Mouse (Mus musculus) gastrocnemius, postnatal 25 days (tissue): ENCODE measurements around the gene Prm2. TPM values are rescaled to one million over a fixed set of nuclear protein-coding genes. Genes with fewer than 3 reads are reported as not detected.
"Not testable (repeated sequence)": the region's sequence is repeated elsewhere in the genome, so short reads cannot be mapped to it uniquely, and the experiment has no call there.

ENCODE experiments used
- DNase-seq: peaks from one replicate; pipeline ENCODE4 v3.0.0; 2022
- total RNA-seq, 2 experiments: library from RNA; stranded (reverse); gene quantifications; 1 replicate in 1 of 2; 2 replicates in 1 of 2; pipeline ENCODE4 v1.2.3; 2021

Prm2 gene
- total RNA-seq, 2 experiments from 2014 or later = not detected

DNA sequence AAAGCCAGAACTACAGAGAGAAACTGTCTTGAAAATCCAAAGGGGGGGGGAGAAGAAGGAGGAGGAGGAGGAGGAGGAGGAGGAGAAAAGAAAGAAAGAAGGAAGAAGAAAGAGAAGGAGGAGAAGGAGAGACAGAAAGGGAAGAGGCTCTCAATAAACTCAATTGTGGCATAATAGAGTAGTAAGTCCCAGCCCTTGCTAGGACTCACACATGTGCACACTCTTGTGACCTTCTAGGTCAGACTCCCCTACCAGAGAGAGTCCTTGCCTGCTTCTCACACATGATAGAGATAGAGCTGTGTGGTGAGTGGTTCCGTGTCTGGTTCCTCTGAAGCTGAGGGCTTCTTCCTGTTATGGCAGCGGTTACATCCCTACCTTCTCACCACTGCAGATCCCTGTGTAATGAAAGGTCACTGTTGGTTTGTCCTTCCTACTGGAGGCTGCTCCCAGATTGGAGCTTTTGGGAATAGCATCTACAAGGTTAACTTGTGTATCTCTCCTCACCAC lies 17.0 kb upstream of the Prm2 start, which contains the start of gene Gm11172:
TSS of gene Gm11172 (plus strand) at position 51 of the 507 bp plus-strand sequence.
- no peak for DNase-seq

DNA sequence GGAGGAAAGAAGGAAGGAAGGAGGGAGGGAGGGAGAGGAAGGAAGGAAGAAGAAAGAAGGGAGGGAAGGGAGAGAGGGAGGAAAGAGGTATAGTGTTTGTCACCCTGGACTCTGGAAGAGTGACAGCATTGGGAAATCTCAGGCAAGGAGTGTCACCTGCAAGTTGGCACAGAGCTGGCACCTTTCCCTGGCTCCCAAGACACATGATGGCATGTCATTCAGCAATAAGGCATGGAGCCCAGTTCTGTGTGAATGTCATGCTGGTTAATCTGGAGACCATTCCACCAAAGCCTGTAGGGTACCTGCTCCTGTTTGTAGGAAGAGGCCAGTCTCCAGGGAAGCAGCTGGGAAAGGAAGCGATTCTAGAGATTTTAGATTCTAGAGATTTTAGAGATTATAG lies 14.4 kb upstream of the Prm2 start:
- DNase-seq = no peak

DNA sequence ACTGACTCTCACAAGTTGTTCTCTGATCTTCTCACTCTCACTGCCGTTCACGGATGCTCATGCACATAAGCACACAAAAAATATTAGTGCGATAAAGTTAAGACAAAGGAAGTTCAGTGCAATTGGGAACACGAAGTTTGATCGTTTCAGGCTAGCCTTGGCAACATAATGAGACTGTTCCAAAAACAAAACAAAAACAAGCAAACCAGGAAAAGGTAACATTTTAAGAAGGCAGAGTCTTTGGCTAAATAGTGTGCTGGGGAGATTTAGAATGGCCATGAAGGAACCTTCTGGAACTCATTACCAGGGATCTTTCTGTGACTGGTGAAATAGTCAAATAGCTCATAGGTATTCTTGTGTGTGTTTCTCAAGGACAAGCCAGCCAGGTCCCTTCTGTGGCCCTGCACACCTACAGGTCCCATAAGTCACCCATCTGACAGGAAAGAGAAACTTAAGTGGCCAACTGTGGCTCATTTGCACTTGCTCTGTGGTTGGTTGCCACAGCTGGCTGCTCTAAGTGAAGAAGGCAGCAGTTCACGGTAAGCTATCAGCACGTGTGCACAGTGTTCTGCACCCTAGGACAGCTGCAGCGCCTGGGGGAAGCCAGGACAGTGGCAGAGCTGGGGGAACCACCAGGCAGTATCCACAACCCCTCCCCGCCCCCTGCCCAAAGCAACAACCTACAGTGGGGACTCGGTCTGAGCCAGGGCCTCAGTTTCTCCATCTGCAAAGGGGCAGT lies 10.0 kb upstream of the Prm2 start, which contains the start of gene Prm1:
TSS of gene Prm1 (minus strand) at position 51 of the 739 bp plus-strand sequence.
- DNase-seq = no peak

DNA sequence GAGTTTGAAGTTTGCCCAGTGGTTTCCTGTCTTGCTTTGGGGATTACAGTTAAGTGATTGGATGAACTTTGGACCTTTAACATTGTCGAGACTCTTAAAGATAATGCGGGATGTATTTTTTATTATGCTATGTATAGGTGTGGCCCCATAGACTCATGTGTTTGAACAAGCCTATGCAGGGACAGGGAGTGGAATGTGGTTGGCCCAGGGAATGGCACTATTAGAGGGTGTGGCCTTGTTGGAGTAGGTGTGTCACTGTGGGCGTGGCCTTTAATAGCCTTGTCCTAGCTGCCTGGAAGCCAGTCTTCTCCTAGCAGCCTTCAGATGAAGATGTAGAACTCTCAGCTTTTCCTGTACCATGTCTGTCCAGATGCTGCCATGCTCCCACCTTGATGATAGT lies 6.5 kb upstream of the Prm2 start:
- DNase-seq = not testable (repeated sequence)

DNA sequence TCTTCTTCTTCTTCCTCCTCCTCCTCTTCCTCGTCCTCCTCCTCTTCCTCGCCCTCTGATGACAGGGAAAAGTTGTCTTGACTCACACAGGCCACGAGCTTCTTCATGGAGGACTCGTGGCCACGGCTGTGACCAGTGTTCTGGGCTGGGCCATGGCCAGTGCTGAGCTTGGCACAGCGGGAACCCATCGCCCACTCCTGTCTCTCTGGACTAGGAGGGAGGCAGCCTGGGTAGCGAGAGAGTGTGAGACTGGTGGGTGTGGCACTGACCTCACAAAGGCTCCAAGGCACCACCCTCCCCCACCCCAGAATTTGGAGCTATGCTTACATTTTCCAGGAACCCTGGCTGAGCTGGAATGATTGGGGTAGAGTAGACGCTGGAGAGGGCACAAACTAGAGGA lies 5.2 kb downstream of the Prm2 start, which contains the start of gene Prm3:
TSS of gene Prm3 (minus strand) at position 213 of the 400 bp plus-strand sequence.
- no peak for DNase-seq

DNA sequence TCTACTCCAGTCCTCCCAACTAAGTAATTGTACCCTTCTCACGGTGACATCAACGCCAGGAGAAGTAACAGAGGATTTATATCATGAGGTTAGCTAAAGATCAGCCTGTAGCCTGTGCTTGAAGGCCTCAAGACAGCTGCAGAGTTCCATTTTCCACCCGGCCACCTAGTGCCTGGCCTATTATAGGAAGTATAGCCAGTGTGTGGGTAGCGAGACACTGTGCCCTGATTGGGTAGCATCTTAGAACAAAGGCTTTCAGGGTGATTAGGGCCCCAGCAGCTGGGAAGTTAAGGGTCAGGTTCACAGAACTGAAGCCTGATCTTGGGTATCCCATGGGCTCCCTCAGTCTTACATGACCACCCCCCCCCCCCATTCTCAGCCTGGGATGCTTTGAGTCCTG lies 7.1 kb downstream of the Prm2 start:
- no peak for DNase-seq

DNA sequence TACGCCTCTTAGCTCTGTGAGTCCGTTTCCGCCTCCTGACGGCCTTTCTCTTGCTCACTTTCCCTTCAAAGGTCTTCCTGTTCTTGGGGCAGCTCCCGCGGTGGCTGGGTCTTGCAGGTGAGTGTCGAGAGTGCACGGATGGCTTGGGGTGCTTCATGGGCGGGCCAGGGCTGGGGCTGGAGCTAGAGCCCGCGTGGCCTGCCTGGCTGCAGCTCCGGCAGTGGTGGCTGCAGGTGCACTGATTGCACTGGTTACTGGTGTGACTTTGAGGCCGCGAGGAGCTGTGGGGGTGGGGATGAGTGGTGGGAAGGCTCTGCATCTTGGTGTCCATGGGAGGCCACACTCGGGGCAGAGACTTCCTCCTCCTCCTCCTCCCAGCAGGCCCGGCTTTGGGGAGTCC lies 7.7 kb downstream of the Prm2 start, which contains the start of gene Tnp2:
TSS of gene Tnp2 (minus strand) at position 390 of the 400 bp plus-strand sequence.
- no peak for DNase-seq

DNA sequence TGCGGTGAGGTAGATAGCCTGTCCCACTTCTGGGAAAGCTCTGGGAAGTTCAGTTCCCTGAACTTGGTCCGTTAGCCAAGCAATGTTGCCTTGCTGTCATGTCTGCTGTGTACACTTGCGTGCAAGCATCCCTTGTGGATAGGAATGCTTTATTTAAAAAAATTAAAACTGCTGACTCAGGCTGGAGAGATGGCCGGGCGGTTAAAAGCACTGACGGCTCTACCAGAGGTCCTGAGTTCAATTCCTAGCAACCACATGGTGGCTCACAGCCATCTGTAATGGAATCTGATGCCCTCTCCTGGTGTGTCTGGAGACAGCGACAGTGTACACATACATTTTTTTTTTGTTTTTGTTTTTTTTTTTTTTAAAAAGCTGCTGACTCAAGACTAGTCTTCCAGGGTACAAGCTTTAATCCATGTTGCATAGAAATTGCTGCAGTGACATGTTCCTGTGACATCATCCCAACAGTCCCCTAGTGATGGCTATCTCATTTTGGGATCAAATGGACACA lies 8.3 kb downstream of the Prm2 start:
- no peak for DNase-seq

DNA sequence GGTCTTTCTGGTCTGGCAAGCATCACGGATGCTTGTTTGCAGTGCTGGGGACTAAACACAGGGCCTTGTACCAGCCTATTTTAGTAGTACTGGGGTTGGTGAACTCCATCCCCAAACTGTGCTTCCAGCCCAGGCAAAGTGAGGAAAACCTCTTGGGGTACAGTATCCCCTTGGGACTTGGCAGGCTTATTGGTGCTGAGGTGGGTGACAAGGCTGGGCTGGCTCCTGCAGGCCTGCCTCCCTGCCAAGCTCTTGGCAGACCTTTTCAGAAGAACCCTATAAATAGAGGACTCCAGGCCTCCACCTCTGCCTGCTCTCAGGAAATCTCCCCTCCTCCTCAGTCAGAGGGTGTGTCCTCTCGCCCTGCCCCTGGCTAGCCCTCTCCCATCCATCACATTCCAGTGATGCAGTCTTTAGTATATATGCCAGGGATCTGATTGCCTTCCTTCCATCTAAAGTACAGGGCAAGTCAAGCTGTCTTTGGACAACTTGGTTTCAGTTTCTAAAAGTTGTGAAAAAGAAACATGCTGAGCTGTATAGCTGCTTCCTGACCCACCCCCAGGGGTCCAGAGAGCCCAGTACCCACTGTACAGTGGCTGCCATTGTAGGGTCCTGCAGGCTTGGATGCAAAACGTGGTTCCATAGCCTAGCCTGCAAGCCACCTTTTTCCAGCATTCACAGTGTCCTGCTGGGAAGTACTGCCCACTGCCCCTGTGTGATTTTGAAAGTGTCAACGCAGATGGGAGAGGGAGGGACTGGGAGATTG lies 9.0 kb downstream of the Prm2 start:
- DNase-seq = peak; percentile 49

DNA sequence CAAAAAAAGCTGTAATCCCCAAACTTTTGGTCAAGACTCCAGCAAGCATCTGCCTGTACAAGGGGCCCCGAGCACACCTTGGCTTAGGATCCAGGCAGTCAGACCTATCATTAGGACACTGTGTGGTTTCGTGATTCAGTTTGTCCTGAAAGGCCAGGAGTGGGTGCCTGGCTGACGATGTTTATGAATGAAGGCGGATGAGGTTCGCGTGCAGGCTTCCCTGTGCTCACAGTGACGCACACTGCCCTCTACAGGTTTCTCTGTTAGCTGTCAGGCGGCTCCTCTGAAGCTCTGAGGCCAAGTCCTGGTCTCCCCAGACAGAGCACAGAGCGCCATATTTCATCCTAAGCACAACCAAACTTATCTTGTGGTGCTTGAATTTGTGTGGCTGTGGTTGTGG lies 9.6 kb downstream of the Prm2 start:
- peak; percentile 79 for DNase-seq

DNA sequence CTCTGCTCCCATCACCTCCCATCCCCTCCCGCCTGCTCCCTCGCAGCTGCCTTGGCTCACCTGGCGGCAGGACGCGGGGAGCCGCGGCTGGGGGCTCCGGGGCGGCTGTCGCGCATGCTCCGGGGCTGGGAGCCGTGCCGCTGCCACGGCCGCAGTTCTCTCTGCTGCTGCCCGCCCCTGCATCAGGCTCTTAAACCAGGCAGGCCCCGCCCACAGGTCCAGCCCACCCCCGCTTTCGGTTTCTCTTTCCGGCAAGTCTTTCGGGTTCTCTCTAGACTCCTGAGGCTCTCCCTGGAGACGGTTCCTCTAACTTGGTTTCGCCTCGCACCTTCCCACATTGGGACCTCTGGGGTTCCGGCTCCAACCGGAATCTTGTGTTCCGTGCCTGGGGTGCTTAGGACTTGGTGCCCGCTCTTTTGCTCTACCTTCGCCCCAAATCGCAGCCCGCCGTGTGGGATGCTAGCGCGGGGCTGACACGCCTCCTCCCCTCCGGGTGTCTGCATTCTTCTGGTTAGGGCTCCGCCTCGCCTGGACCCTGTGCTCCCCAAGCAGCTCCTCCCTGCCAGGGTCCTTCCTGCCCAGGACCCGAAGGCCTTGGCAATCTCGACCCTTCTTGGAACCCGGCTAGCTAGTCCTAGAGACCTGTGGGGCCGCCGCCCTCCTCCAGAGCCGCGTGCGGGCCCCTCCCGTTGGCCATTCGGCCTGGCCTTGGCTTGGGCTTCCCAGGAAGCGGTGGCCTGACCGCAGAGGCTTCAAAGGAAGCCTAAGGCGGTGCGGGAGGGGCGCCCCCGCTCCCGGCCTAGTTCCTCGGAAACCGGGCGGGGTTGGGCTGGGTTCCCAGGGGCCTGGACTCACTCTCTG lies 10.3 kb downstream of the Prm2 start, which contains the start of gene Socs1:
TSS of gene Socs1 (minus strand) at position 166 of the 861 bp plus-strand sequence.
- DNase-seq = peak; percentile 93

DNA sequence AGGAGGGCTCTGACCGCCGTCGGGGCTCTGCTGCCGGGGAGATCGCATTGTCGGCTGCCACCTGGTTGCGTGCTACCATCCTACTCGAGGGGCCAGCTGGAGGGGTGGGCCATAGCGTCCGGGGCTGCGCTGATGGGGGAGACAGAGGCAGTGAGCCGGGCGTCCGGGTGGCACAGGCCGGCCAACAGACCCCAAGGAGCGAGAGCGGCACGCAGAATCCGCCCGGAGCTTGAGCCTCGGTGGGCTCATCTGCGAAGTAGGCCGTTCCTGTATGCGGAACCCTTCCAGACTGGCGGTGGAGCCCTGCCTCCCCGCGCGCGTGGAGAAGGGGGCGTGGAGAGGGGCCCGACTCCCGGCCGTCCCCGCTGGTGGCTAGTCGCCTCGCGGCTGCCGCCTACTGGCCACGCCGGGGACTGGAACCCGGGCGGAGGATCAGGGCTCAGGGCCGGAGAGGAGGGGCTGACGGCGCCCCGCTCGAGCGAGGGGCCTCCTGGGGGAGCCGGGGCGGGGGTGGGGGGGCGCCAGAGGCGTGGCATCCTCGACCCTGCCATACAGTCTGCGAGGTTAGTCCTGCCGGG lies 11.1 kb downstream of the Prm2 start:
- peak; percentile 90 for DNase-seq

DNA sequence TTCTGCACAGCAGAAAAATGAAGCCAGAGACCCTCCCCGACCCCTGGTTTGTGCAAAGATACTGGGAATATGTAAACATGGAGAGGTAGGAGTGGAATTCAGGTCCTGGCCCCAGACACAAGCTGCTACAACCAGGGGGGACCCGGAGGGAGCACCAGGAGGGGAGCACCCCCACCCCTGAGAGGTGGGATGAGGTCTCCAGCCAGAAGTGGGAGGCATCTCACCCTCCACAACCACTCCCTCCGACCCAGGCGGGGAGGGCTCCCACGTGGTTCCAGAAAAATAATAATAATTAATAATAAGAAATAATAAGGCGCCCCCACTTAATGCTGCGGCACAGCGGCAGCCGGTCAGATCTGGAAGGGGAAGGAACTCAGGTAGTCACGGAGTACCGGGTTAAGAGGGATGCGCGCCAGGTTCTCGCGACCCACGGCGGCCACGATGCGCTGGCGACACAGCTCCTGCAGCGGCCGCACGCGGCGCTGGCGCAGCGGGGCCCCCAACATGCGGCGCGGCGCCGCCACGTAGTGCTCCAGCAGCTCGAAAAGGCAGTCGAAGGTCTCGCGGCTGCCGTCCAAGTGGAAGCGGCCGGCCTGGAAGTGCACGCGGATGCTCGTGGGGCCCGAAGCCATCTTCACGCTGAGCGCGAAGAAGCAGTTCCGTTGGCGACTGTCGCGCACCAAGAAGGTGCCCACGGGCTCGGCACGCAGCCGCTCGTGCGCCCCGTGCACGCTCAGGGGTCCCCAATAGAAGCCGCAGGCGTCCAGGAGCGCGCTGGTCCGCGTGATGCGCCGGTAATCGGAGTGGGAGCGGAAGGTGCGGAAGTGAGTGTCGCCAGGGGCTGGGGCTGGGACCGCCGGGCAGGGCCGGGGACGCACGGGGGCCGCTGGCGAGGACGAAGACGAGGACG lies 11.8 kb downstream of the Prm2 start:
- peak; percentile 46 for DNase-seq

DNA sequence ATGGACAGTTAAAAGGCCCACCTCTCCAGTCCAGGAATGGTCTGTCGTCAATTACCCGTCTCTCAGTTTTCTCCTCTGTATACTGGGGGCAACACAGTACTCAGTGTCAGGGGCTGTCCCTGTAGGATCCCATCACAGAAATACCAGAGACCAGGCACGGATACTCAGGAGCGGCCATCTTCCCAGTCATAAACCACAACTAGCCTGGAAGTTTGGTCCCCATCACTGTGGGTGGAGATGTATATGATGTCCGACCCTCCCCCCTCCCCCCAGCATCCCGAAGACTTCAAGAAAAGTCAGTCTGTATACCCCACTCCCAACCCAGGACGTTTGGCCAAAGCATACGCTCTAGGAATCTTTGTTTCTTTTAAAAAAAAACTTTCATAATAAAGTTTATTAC lies 12.5 kb downstream of the Prm2 start:
- DNase-seq = no peak

DNA sequence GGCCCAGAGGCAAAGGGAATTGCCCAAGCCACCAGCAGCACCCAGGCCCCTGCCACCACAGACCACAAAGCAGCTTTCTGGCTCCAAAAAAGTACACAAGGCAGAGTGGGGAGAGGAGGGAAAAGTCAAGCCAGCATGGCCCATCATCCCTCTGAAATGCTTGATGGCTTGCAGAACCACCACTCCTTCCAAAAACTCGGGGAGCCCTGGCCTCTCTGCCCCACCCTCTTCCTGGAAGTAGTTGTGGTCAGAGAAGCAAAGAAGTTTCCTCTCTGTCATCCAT lies 12.8 kb downstream of the Prm2 start:
- DNase-seq = no peak

DNA sequence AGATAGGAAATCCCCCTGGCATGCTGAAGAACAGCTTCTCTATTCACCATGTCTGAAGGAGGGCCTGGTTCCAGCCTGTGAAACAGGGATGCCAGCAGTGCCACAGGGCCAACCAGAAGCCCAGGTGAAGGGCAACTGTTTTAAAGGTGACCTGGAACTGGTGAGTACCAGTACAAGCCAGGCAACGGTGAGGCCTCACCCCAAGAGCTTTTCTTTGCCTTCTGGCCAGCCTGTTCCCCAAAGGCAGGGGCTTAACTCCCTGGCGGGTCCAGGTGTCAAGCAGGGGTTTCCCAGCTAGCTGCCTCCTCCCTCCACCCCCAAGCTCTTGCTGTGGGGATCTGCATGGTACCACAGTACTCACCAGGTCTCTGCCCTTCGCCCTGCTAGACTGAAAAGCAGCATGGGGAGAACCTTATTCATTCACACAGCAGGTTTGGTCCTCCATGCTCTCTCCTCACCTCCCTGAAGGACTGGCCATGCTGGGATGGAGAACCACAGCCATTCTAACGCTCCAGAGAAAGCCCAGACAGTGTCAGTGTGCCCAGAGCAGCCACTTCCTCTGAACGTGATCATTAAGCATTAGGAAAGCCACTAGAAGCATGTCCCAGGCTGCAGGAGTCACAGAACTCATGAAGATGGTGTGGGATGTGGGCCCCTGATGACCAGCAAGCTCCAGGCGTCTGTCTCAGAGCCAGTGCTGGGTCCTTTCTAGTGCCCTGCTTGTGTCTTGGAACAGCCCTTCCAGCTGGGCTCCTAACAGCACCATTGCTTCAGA lies 13.4 kb downstream of the Prm2 start:
- DNase-seq = no peak

DNA sequence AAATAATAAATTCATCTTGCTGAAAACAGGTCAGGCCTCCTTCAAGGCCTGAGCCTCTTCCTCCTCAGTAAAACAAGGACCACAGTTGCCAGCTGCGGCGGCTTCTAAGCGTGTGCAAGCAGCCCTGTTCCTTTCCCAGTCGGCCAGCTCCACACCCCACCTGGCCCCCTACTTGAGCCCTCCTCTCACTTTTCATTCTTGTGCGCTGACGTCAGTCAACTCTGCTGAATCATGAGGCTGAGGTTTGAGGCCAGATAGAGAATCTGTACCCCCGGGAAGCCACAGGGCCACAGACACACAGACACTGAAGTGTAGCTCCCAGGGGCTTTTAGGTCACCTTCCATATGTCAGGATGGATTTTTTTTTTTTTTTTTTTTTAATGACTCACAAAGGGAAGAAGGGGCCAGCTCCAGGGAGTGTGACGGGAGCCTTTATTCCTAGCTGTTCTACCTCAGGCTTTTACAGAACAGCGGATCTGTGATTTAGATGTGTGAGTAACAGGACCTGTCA lies 14.0 kb downstream of the Prm2 start:
- DNase-seq = no peak

DNA sequence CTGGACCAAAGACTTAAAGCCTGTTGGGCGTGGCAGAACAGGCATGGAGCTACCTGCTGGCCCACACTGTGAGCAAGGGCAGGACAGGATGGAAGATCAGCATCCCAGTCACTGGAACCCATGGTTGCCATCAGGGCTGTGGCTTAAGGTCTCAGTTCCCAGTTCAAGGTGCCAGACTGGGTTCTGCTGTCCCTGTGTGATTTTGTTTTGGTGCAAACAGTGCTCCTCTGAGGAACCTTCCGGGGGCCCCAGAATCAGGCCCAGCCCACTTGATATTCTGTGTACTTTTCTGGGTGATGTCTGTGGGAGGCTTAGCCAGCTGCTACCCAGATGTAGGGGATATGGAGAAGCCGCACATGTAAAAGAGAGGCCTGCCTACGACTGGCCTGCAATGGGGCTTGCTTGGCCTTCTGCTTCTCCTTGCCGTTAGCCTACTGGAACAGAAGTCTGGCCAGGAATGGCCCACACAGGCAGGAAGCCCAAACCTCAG lies 15.3 kb downstream of the Prm2 start:
- no peak for DNase-seq

DNA sequence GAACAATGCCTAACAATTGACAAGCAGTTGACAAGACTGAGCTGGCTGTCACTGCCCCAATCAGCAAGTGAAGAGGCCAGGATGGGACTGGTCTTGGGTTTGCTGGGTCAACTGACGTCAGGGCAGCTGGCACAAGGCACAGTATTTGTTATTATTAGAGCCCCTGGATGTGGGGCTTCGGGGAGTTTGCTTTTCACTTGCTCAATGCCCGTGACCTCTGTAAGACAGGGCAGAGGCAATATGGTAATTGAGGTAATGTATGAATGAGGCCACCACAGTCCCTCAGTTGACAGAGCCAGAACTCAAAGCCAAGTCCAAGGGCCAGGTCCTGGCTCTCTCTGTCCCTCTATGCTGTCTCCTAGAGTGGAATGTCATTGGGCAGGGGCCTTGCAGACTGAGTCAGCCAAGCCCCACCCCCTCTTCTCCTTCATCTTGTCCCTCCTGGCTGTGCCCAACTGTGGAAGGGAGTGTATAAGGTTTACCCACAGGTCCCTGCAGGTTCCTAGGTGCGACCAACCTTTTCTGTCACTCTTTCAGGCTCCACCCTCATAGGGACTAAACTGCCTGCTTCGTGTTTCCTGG lies 18.3 kb downstream of the Prm2 start:
- no peak for DNase-seq
